16 mouse cellular contexts compared by ENCODE assay signal in genomic region chr9:35467264-35467817, GRCm38 (mm10). TPM values are rescaled to one million over a fixed set of nuclear protein-coding genes. Genes with fewer than 3 reads are reported as not detected.
A peak's percentile ranks its signal among the peaks of the same experiment; 100 is the strongest.
DNase-seq lines count a peak whose midpoint lies in the region; ATAC-seq and TF ChIP-seq lines count a peak whose summit lies in the region.
"Had no signal": no experiment of that assay in that cellular context is flagged by ENCODE, and none has a peak within 500 bp of the region (broad histone marks: within the 10 kb centered on the region; RNA-seq: fewer than 3 reads in every experiment).

No protein-coding gene starts in this region.

- no peak for ATAC-seq in lung, embryonic 14.5 days (ENCODE audit: insufficient read depth)
- no peak for ATAC-seq in frontal cortex, adult (ENCODE audit: low TSS enrichment)
- ATAC-seq: hindbrain, embryonic 16.5 days had no signal

- no peaks in the 10 kb centered on the region for H3K4me1 ChIP-seq in lung, embryonic 14.5 days (ENCODE audit: insufficient read depth)
- H3K4me1 ChIP-seq: embryonic facial prominence, embryonic 12.5 days; lung, embryonic 15.5 days had no signal

- no peak for TF ChIP-seq CTCF in lung, embryonic 14.5 days (IDR thresholded peaks at IDR 0.05; ENCODE audit: low read depth)

- no peak overlapping the region for H3K9ac ChIP-seq in lung, embryonic 14.5 days
- H3K9ac ChIP-seq: embryonic facial prominence, embryonic 12.5 days; lung, embryonic 15.5 days had no signal

- WGBS in lung, embryonic 14.5 days, result 44% methylated on average over 8 of the region's 8 CpGs

- no peak overlapping the region for H3K27ac ChIP-seq in lung, embryonic 14.5 days (ENCODE audit: low read depth)
- H3K27ac ChIP-seq: embryonic facial prominence, embryonic 12.5 days; lung, embryonic 15.5 days had no signal

- peaks cover 6% of the 10 kb centered on the region; the same call in 1 of the 2 replicates for H3K36me3 ChIP-seq in lung, embryonic 14.5 days (ENCODE audit: insufficient read depth)
- H3K36me3 ChIP-seq: lung, embryonic 15.5 days had no signal

- no peak overlapping the region for H3K4me3 ChIP-seq in lung, embryonic 14.5 days (ENCODE audit: low read depth, low read length)
- H3K4me3 ChIP-seq: embryonic facial prominence, embryonic 12.5 days; lung, embryonic 15.5 days had no signal

- peak; percentile 12 for DNase-seq in adrenal gland, postnatal 14 days
- DNase-seq in adrenal gland, postnatal 4 days (ENCODE audit: low spot score in 2 of 2), result no peak
- peak; percentile 69 for DNase-seq in urinary bladder, postnatal 14 days (ENCODE audit: low spot score)
- no peak for DNase-seq in urinary bladder, adult 2 months (ENCODE audit: low spot score)
- DNase-seq in lung, embryonic 14.5 days, result peak; percentile 22
- no peak for DNase-seq in testis, postnatal 10 days (ENCODE audit: low spot score)
- no peak for DNase-seq in thymus, postnatal 36 days
- DNase-seq: B cell, adult 2 months; gastrocnemius, postnatal 14 days had no signal

- no peaks in the 10 kb centered on the region for H3K27me3 ChIP-seq in lung, embryonic 14.5 days (ENCODE audit: insufficient read depth, low read length)
- H3K27me3 ChIP-seq: embryonic facial prominence, embryonic 12.5 days; lung, embryonic 15.5 days had no signal

- H3K9me3 ChIP-seq in lung, embryonic 14.5 days (ENCODE audit: low read depth, low read length), result no peaks in the 10 kb centered on the region
- H3K9me3 ChIP-seq: embryonic facial prominence, embryonic 12.5 days; lung, embryonic 15.5 days had no signal

- no peak overlapping the region for H3K4me2 ChIP-seq in lung, embryonic 14.5 days
- H3K4me2 ChIP-seq: embryonic facial prominence, embryonic 12.5 days; lung, embryonic 15.5 days had no signal

RNA-seq across cellular contexts. Expression of gene Cdon, which starts 46.4 kb away (rescaled TPM):
- 22.1 and 24.4 TPM in 2 replicates for total RNA-seq in adrenal gland, postnatal 14 days (2021)
- total RNA-seq in adrenal gland, postnatal 4 days (2021), result 10 to 100 TPM; 30.8 to 32.0 TPM
- polyA plus RNA-seq in urinary bladder, adult 2 months (2012; rRNA removed), result 14.9 and 18.8 TPM in 2 replicates
- polyA plus RNA-seq in lung, embryonic 14.5 days (2014; fragmentation: Nextera tagmentation; extraction: Ambion mirVana), result 5.2 and 5.4 TPM in 2 replicates

RNA-seq across cellular contexts. Expression of gene Gm1113, which starts 50.7 kb away (rescaled TPM):
- total RNA-seq in adrenal gland, postnatal 14 days (2021), result not detected in 2 replicates
- not detected for total RNA-seq in adrenal gland, postnatal 4 days (2021)
- polyA plus RNA-seq in urinary bladder, adult 2 months (2012; rRNA removed), result not detected in 2 replicates
- polyA plus RNA-seq in lung, embryonic 14.5 days (2014; fragmentation: Nextera tagmentation; extraction: Ambion mirVana), result not detected in 2 replicates
- total RNA-seq: gastrocnemius, postnatal 14 days; left cerebral cortex, postnatal 25 days had no signal
- polyA plus RNA-seq: embryonic facial prominence, embryonic 12.5 days; hindbrain, embryonic 16.5 days; lung, embryonic 15.5 days; neural tube, embryonic 11.5 days; small intestine, adult 2 months had no signal

Comparison
In these comparisons a context has a peak if more than half of its experiments do, and no peak if none do; other contexts are left out.
1. DNase-seq: peak in adrenal gland, postnatal 14 days (single experiment), urinary bladder, postnatal 14 days (single experiment) and lung, embryonic 14.5 days (single experiment); none in adrenal gland, postnatal 4 days (0 of 2), urinary bladder, adult 2 months (single experiment), testis, postnatal 10 days (single experiment) and thymus, postnatal 36 days (0 of 2).